Mouse (Mus musculus): ENCODE measurements around the gene Nup98.
A peak's percentile ranks its signal among the peaks of the same experiment; 100 is the strongest.

DNA sequence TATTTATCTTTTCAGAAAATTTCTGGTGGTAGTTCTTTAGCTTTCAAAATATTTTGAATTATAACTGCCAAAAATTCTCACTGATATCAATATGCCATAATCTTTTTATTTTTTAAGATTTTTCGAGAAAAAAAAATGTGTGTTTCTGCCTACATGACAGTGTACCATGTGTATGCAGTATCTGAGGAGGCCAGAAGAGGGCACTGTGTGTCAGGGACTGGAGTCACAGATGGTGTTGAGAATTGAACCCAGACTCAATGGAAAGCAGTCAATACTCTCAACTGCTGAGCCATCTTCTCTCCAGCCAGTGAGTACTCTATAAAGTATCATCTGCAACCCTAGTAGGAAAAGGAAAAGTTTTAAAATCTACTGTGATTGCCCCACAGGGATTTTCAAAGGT is 72.5 kb downstream of the Nup98 start:
- TF ChIP-seq CTCF (IDR thresholded peaks at IDR 0.05; ENCODE audit: low read depth) = peak; percentile 78
- no peak for TF ChIP-seq EP300 (IDR thresholded peaks at IDR 0.05; ENCODE audit: low read depth)

Data from liver, embryonic 14.5 days (tissue).